Mouse (Mus musculus) testis, postnatal 10 days (tissue): ENCODE data around the gene Tc2n.
"Not testable (repeated sequence)": the region's sequence is repeated elsewhere in the genome, so short reads cannot be mapped to it uniquely, and the experiment has no call there.

ENCODE experiments used
- DNase-seq: peaks from one replicate; pipeline ENCODE4 v3.0.0; 2021; ENCODE audit warnings: low spot score

Gene Tc2n

DNA sequence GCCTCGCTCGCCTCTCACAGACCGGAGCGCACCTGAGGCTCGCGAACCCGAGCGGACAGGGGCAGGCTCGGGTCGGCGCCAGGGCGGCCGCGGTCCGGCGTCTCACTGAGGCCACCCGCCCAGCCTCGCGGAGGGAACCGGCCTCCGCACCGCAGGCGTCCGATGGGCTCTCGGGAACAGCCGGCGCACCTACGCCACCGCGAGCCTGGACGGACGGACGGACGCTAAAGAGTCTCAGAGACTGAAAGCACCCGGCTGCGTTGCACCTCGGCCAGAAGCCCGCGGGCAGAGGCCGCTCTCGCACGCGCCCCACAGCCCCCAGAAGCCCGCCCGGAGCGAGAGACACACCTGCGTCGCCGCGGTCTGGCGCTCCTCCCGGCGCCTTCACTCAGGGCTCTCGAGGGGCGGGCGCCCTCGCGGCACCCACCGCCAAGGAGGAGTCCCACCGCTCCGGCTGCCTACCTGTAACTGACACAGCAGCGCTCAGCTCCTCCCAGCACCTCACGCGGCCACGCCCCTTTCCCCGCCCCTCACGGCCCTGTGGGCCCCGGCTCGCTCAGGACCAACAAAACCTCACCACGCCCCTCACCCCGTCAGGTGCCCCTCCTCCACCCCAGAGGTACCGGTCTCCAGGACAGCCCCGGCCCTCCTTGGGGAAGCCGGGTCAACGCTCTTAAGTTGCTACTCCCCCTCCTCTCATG lies at the start of gene Tc2n:
Tc2n (minus strand) TSS at position 470 of the 701 bp plus-strand sequence.
- DNase-seq, result peak; percentile 89

DNA sequence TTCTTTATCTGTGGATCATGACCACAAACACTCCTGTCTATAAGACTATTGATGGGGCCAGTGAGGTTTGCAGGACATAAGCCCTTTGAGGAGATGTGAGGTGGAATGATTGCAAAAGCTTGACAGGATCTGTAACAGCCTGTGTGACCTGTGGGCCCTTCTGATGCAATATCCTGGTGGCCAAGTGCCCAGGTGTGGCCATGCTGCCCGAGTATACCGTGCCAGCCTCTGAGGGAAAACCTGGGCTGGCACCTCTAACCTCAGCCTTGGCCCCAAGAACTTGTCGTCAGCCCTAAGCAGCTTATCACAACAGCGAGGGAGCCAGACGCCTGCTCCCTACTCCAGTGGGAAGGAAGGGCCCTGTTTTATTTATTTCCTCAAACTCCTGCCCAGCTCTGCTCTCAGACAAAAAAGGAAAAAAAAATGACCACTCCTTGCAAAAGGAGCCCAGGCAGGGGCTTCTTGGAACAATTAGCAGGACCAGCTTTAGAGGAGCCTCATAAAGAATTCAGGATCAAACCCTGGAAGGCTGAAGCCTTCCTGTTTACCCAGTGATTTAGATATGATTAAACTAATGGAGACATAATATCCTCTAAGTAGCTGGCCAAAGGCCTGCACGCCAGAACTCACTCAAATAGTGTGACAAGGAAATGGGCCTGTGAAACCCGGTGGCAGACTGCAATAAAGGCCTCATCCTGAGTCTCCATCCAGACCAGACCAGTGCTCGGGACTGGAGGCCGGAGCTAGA lies 49.2 kb upstream of the Tc2n start:
- DNase-seq, result no peak

DNA sequence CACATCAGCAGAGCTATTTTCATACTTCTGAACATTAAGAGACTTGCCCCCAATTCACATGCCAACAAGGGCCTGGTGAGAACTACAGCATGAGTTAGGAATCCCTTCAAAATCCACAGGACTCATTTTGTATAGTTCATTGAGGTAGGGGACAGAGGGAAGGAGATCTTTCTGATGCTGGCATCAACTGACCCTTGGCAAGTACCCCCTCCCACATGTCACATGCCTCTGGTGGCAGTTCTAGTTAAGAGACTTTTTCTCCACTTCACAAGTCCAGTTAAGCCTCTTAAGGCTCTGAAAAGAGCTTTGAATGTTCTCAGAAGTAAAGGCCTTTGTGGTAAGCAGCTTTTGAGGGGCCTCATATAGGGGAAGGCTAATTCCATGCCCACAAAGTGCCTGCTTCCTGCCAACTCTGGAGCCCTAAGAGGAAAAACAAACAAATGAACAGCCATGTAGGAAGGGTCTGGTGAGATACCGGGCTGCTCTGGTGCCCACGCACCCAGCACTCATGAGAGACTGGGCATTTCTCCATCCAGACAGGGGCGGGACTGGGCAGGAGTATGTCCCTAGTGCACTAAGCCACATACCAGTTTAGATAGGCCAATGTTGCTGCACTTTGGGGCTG lies 48.0 kb upstream of the Tc2n start:
- DNase-seq, result no peak

DNA sequence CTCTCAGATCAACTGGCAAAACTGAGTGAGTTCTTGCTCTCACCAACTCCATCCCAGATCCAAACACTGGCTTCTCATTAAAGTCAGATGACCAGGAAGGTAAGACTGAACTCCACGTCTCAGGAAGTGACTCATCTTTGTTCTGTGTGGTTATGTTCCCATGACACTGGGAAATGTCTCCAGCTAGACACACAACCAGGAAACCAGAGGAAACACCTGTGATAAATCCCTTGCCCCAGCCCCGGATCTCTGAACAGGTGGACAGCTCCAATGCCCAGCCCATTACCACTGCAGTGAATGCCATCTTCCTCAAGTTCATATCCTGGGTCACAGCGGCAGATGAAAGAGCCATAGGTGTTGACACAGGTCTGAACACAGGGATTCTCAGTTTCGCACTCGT lies 46.5 kb upstream of the Tc2n start:
- DNase-seq, result no peak

DNA sequence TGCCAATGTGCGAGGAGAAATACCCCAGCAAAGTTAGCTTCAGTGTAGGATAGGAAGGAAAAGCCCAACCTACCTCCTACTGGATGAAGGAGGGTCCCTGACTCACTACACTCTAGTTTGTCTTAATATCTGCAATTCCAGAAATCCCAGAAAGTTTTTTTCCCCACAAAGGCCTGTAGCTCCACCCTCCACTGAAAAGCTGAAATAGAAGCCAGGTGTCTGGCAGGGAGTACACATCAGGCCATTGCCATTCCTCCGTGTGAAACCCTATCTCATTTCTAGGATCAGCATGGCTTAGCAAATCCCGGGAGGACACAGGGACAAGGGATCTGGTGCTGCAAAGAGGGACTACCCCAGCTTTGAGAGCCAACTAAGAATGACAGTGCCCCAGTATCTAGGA lies 44.7 kb upstream of the Tc2n start:
- DNase-seq, result no peak

DNA sequence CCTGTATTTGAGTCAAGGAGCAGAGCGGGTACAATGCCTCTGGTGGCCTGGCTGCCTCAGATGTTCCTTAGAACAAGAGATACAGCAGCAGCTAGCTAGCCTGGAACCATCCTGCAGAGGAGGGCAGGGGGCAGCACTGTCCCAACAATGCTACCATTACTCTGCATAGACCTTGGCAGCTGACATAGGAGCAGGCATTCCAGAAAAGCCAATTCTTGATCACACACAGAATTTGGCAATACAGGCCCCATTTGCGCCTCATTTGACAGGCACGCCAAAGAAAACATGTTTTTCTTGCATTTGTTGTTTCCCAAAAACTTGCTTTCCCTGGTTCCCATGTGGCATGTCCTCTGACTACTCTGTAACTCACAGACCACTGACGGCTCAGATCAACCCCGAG lies 43.7 kb upstream of the Tc2n start:
- DNase-seq, result no peak

DNA sequence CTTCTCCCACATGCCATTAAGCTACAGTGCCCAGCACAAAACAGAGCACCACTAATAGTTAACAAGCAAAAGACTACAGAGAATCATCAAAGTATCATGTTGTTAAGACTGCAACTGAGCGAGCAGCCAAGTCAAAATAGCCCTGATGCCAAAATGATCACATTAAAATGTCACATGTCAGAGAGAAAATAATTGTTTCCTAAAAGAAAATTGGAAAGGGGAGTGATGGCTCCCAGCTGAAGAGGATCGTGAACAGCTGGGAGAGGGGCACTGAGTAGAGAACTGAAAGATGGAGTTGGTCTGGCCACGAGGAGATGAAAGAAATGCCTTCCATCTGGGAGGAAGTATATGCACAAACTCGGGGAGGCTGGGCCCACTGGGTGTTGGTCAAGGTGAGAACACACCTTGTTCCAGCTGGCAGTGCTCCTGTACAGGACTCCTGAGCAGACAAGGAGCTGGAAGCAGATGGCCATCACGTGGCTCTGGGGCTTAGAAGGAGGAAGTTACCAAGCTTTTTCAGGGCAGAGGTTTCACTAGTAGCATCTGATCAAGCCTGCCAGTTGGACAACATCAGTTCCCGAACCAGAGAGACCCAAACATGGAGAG lies 41.2 kb upstream of the Tc2n start:
- DNase-seq, result no peak

DNA sequence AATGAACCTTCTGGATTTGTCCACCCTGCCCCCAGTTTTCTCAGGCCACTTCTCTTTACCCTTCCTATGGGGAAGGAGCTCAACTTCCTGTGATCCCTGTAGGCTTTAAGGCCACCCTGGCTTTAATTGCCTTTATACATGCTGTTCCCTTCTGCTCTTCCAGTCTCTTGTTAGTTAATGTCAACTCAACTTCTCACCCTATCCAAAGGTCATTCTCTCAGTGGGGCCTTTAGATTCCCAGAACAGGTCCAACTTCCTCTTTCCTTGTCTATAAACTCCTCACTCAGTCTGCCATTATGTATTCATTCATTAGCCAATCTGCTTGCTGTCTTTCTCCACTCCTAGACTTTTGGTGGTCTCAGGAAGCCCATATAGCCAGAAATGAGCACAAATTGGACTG lies 40.4 kb upstream of the Tc2n start:
- DNase-seq, result no peak

DNA sequence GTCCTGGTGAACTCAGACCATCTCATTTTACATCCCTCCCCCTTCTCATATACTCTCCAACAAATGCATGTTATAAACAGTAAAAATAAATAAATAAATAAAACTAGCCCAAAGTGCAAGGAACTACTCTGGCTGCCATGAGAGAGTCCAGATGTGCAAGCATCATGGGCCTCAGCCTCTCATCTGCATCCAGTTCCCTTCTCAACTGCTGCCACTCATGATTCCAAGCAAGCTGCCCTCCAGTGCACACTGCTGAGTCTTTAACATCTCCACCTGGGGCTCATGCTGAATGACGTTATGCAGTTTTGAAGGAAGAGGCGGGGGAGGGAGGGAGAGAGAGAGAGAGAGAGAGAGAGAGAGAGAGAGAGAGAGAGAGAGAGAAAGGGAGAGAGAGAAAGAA lies 24.1 kb upstream of the Tc2n start:
- no peak for DNase-seq

DNA sequence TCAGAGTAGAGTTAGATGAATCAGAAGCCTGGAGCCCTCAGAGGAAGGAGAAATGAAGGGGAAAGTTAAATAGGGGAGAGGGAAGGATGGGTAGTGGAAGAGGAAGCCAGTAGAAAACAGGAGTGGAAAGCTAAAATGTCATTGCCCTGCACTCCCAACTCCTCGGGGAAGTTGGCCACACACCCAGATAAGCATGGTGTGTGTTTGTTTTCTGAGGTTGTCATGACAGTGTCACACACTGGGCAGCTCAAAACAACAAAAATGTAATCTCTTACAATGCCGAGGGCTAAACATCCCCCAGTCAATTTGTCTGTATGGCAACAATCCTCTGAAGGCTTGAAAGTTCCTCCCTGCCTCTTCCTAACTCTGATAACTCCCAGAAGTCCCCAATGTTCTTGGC lies 22.2 kb upstream of the Tc2n start:
- no peak for DNase-seq

DNA sequence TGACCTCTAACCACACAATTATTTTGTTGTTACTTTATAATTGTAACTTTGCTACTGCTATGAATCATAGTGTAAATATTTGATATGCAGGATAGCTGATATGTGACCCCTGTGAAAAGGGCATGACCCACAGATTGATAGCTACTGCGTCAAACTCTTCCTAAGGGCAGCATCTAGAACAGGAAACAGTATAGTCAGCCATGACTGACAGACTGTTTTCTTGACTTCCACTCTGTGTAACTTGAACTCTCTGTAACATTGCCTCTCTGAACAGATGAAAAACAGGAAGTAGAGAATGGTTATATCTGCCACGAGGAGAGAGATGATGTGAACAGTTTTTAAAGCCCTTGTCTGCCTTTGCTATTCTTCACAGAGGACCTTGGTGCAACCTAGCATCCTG lies 21.7 kb upstream of the Tc2n start:
- no peak for DNase-seq

DNA sequence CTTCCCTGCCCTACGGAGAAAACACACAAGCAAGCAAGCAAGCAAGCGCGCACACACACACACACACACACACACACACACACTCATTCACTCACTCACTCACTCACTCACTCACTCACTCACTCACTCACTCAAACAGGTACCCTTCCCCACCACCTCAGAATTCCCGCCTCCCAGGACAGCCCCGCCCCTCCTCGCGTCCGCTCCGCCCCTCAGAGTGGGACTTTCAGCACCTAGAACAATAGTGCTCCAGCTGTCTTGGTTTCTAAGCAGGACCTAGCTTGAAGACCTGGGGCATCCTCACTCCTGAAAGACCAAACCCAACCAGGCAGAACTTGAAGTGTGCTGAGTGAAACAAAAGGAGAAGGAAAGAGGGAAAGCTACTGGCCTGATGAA lies 430 bp upstream of the Tc2n start:
- peak; percentile 63 for DNase-seq

DNA sequence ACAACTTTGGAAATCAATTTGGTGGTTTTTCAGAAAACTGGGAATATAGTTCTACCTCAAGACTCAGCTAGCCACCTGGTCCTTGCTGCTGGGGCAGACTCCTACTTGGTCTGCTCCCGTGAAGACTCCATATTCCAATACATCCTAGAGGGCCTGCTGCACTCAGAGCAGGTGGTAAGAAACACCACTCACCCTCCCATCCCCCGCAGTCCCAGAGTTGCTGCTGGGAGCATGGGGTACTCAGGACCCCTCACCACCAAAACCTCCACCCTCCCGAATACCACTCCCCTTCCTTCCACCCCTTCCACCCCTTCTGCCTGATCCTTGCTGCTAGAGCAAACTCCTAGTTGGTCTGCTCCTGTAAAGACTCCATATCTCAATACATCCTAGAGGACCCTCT lies 19.1 kb downstream of the Tc2n start:
- no peak for DNase-seq

DNA sequence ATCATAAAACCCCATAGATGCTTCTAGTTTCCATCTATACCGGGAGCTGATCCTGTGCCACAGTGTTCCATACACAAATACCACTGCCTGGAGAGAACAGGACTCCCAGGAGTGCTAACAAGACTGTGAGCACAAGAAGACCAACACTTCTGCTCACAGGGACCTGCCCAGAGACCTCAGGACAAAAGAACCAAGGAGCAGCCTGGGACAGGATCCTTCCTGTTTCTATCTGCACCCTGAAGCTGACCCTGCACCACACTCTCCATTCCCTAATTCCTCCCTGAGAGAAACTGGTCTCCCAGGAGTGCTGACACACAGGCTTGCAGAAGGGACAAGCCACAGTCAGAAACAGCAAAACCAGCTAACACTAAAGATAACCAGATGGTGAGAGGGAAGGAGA lies 21.8 kb downstream of the Tc2n start:
- DNase-seq, result no peak

DNA sequence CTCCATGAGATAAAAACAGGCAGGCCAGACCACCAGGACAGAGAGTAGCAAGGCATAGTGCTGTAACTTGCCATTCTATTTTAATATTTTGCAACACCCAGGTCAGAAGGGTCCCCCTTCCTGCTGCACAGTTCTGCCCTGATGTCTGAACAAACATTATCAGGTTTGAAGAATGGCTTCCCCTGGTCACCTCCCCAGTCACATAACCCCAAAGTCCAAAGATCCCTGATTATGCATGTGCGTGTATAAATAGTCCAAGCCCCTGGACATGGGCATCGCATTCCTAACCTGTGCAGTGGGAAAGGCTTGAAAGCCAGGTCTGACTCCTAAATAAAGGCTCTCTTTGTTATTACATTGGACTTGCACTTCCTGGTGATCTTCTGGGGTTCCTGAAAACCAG lies 37.8 kb downstream of the Tc2n start:
- no peak for DNase-seq

DNA sequence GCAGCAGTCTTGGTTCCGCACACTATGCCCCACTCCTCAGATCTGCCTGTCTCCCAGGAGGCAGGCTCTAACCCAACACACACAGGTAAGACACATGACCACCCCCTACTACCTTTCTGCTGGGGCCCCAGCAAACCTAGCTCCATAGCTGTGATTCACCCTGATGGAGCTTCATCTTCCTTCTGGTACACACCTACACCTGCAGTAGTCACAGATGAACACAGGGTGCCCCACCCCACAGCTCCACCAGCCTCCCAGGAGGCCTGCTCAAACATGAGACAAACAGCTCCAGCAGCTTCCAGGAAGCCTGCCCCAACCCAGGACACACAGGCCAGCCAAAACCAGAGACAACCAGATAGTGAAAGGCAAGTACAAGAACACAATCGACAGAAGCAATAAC lies 50.8 kb downstream of the Tc2n start:
- no peak for DNase-seq

DNA sequence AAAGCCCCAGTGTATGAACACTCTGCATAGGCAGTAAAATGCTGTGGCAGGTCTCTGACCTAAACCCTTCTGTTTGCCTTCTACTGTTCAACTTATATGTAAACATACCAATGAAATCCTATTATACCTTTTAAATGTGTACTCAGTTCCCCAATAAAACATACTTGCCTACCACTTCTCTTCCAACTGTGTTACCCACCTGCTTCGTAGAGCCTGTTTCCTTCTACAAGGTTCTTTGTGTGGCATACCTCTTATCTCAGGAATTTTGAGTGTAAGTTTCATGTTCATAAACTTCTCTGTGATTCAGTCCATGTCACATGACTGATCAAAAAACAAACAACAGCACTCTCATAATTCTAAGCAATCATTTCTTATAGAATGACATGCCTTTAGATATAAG lies 85.2 kb downstream of the Tc2n start:
- no peak for DNase-seq

DNA sequence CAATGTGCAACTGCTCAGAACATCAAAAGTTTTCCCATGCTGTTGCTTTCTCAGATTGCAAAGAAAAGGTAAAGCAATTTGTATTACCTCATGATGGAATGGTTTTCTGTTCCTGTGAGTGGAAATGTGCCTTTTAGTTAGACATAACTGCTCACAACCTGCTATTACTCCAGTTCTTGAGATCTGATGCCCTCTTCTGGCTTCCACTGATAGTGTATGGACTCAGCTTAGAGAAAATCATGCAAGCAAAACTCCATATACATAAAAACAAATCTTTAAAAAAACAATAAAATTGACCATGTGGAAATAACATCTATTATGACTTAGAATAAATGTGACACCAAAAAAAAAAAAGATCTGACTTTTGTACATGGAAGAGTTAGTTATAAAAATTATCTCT lies 111.7 kb downstream of the Tc2n start:
- not testable (repeated sequence) for DNase-seq
